Mouse (Mus musculus) central nervous system, embryonic 11.5 days (tissue): Measurements from ENCODE around the gene Wnt3a. TPM values are rescaled to one million over a fixed set of nuclear protein-coding genes. Genes with fewer than 3 reads are reported as not detected.

ENCODE experiments used
- polyA plus RNA-seq: library from polyadenylated mRNA; depleted of rRNA; stranded (reverse); fragments of >200 nt; gene quantifications from 2 replicates; pipeline ENCODE4 v1.2.3, GENCODE M21; 2012; rRNA removed

The Wnt3a gene
- polyA plus RNA-seq: 1.6 and 3.6 TPM in 2 replicates

GRCm38 (mm10) chr11:59290702-59291303 is at the start of gene Wnt3a:
Gene Wnt3a, minus strand, starts transcription at chr11:59290752.

DNA sequence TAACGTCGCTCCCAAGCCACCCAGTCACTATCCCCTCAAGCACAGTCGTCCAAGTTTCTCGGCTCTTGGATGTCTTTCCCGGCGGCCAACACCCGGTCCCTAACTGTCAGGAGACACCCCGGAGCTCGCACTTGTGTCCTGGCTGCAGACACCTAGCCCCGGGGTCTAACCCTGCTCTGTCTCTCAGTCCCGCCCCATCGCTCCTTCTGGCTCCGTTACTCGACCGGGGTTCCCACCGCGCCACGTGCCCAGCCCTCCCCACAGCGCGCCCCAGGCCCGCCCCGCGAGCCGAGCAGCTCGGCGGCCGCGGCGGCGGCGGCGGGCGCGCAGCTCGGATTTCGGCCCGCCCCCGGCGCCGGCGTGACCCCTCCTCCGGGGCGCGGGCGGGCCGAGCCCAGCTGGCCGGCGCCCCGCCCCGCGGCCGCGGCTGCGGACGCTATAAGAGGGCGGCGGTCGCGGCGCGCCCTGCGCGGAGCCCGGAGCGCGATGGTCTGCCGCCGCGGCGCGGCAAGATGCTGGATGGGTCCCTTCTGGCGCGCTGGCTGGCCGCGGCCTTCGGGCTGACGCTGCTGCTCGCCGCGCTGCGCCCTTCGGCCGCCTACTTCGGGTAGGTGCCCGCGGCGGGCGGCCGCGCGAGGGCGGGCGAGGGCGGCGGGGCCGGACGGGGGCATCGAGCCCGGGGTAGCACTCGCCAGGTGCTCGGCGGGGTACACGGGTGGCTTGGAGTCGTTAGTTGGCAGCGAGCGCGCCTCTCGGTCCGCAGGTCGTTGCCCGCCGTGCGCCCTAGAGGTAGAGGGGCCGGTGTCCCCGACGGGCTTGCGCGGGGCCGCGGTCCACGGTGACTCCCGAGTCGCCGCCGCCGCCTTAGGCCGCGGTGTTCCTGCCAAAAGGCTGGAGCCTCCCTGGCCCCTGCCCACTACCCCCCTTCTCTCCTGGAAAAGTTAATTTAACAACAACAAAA is 16.2 kb upstream of the Wnt3a start, which contains the start of gene Wnt9a:
Wnt9a (plus strand) TSS at position 468 of the 961 bp plus-strand sequence.

DNA sequence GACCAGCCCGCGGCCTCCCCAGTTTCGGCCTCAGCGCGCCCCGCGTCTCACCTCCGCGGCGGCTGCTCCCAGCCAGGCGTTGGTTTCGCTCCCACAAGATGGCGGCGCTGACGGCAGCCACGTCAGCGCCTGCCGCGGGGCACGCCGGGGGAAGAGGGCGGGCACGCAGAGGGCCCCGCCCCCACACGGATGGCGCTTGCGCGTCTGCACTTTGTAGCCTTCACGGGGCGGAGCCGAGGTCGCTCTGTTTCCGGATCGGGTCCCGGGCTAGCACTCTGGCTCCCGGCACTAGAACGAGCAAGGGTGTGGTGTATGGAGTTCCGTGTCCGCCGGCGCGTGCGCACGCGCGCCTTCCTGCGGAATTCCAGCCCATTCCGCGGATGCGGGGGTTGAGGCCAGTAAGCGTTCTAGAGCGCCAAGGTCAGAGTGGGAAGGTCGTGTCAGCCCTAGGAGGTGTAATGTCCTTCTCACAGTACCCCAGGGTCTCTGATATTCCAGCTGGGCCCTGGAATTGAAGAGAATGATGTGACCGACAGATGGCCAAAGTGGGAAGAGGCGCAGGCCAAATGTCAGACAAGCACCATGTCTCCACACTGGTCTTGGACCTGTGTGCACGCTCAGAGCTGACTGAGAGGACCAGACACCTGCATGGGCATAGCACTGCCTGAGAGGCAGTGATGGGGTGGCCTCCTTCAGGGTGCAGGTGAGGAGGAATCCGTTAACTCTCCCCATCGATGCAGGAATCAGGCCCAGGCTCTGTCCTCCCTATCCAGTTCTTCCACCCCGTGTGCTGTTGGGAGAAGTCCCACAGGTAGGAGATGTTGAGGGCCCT is 62.2 kb downstream of the Wnt3a start, which contains the start of gene Arf1:
Arf1 (minus strand) TSS at position 149 of the 832 bp plus-strand sequence.

DNA sequence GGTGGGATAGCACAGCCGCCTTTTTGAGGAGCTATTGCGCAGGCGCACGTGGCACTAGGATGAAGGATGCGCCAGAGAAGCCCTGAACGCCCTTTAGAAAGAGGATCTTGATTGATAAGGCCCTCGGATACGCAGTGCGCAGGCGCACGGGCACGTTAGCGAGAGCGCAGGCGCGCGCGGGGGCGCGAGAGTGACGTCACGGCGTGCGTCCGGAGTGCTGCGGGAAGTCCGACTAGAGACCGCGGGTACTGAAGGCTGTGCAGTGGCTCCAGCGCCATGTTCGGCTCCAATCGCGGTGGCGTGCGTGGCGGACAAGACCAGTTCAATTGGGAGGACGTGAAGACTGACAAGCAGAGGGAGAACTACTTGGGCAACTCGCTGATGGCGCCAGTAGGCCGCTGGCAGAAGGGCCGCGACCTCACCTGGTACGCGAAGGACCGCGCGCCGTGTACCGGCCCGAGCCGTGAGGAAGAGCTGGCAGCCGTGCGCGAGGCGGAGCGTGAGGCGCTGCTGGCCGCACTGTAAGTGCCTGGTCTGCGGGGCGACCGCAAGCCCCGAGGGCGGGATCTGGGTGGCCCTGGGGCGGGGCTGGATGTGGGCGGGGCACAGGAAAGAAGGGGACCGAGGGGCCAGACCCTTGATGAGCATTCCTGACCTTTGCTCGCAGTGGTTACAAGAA is 82.3 kb downstream of the Wnt3a start, which contains the start of gene 2310033P09Rik:
2310033P09Rik (plus strand) TSS at position 169 of the 679 bp plus-strand sequence.

GRCm38 (mm10) chr11:59202081-59202995 is 88.2 kb downstream of the Wnt3a start, which contains the start of gene Mrpl55:
Gene Mrpl55, plus strand, starts transcription at chr11:59202486.

Other genes starting within 250 kb of the Wnt3a start
- 0.94 and 2.6 TPM in 2 replicates for gene Obscn, start 154.3 kb downstream of the Wnt3a start, polyA plus RNA-seq
- 4.7 and 5.5 TPM in 2 replicates for gene Iba57, start 127.0 kb downstream of the Wnt3a start, polyA plus RNA-seq
- gene Gjc2, start 107.5 kb downstream of the Wnt3a start, polyA plus RNA-seq: 0.17 and 0.18 TPM in 2 replicates
- 87.2 and 91.3 TPM in 2 replicates for gene Guk1, start 98.5 kb downstream of the Wnt3a start, polyA plus RNA-seq
- gene Mrpl55, start 88.3 kb downstream of the Wnt3a start, polyA plus RNA-seq: 43.4 and 43.8 TPM in 2 replicates
- gene 2310033P09Rik, start 82.4 kb downstream of the Wnt3a start, polyA plus RNA-seq: 47.7 and 65.5 TPM in 2 replicates
- 411 and 507 TPM in 2 replicates for gene Arf1, start 62.5 kb downstream of the Wnt3a start, polyA plus RNA-seq
- gene Wnt9a, start 16.2 kb upstream of the Wnt3a start, polyA plus RNA-seq: 5.0 and 5.1 TPM in 2 replicates
- gene Prss38, start 84.9 kb upstream of the Wnt3a start, polyA plus RNA-seq: 0.12 TPM in 1 of 2 replicates, not detected in the other
- gene Jmjd4, start 159.3 kb upstream of the Wnt3a start, polyA plus RNA-seq: 12.6 and 15.1 TPM in 2 replicates
- 91.0 and 108 TPM in 2 replicates for gene Snap47, start 160.4 kb upstream of the Wnt3a start, polyA plus RNA-seq
- 4.5 and 7.4 TPM in 2 replicates for gene Zfp867, start 181.7 kb upstream of the Wnt3a start, polyA plus RNA-seq
- gene Zkscan17, start 236.0 kb upstream of the Wnt3a start, polyA plus RNA-seq: 21.5 and 24.5 TPM in 2 replicates